Mouse (Mus musculus) left cerebral cortex, postnatal 25 days (tissue): ENCODE results near the gene Etv4. TPM values are rescaled to one million over a fixed set of nuclear protein-coding genes. Genes with fewer than 3 reads are reported as not detected.

ENCODE experiments used
- DNase-seq, 2 experiments: peaks; one replicate each; pipeline ENCODE4 v3.0.0; 2022; ENCODE audit warnings: low spot score in 2 of 2, mixed read lengths in 1 of 2
- intact Hi-C: fragments of 180-260 bp; cut with DNase I; formaldehyde crosslinking; loops from one replicate; pipeline ENCODE4 v1.15.1; 2025
- total RNA-seq, 2 experiments: library from RNA; stranded (reverse); gene quantifications; 2 replicates each; pipeline ENCODE4 v1.2.3; 2021

Etv4 gene
- total RNA-seq, result 10 to 100 TPM; 18.1 to 20.3 TPM

GRCm38 (mm10) chr11:101785143-101785851, at the start of gene Etv4:
TSS of gene Etv4 (minus strand) at chr11:101785371.
- DNase-seq, result peak; percentile 83 to 94
- intact Hi-C loops, result no loop called here

- peak; percentile 46 to 84 for DNase-seq
- intact Hi-C loops, result no loop called here
Observed at GRCm38 (mm10) chr11:101832001-101832400, 46.8 kb upstream of the Etv4 start.

GRCm38 (mm10) chr11:101830616-101831015, 45.4 kb upstream of the Etv4 start:
- no peak for DNase-seq
- intact Hi-C loops, result no loop called here

- no peak for DNase-seq
- intact Hi-C loops, result no loop called here
Observed at GRCm38 (mm10) chr11:101830112-101830511, 44.9 kb upstream of the Etv4 start.

- DNase-seq, result no peak
- intact Hi-C loops, result no loop called here
Observed at GRCm38 (mm10) chr11:101828718-101829117, 43.5 kb upstream of the Etv4 start.

GRCm38 (mm10) chr11:101823210-101823609, 38.0 kb upstream of the Etv4 start:
- no peak for DNase-seq
- intact Hi-C loops, result no loop called here

- intact Hi-C loops, result no loop called here
- DNase-seq, result peak in 1 of 2 experiments; percentile 53
Observed at GRCm38 (mm10) chr11:101820899-101821298, 35.7 kb upstream of the Etv4 start.

- intact Hi-C loops, result no loop called here
- DNase-seq, result no peak
Observed at GRCm38 (mm10) chr11:101819853-101820252, 34.7 kb upstream of the Etv4 start.

GRCm38 (mm10) chr11:101815103-101816085, 30.2 kb upstream of the Etv4 start:
- intact Hi-C loops, result no loop called here
- DNase-seq, result no peak

GRCm38 (mm10) chr11:101814375-101815102, 29.4 kb upstream of the Etv4 start:
- DNase-seq, result peak; percentile 68 to 76
- intact Hi-C loops, result no loop called here

- intact Hi-C loops, result loop anchor here (1.0 kb wide), 1 partner anchor 97 kb away; no protein-coding TSS in a partner anchor
Observed at GRCm38 (mm10) chr11:101813259-101813658, 28.1 kb upstream of the Etv4 start.

GRCm38 (mm10) chr11:101809060-101809828, 24.1 kb upstream of the Etv4 start:
- DNase-seq, result no peak
- intact Hi-C loops, result no loop called here

More at GRCm38 (mm10) chr11:101813259-101813658, 28.1 kb upstream of the Etv4 start:
- DNase-seq, result peak; percentile 82 to 89

- intact Hi-C loops, result no loop called here
- DNase-seq, result peak; percentile 25 to 85
Observed at GRCm38 (mm10) chr11:101807266-101807665, 22.1 kb upstream of the Etv4 start.

- no peak for DNase-seq
- intact Hi-C loops, result no loop called here
Observed at GRCm38 (mm10) chr11:101806741-101807140, 21.6 kb upstream of the Etv4 start.

GRCm38 (mm10) chr11:101805113-101805704, 20.0 kb upstream of the Etv4 start:
- DNase-seq, result no peak
- intact Hi-C loops, result no loop called here

- intact Hi-C loops, result no loop called here
Observed at GRCm38 (mm10) chr11:101801386-101801785, 16.2 kb upstream of the Etv4 start.

GRCm38 (mm10) chr11:101798083-101798482, 12.9 kb upstream of the Etv4 start:
- intact Hi-C loops, result no loop called here

More at GRCm38 (mm10) chr11:101801386-101801785, 16.2 kb upstream of the Etv4 start:
- DNase-seq, result no peak

GRCm38 (mm10) chr11:101797355-101797754, 12.2 kb upstream of the Etv4 start:
- no peak for DNase-seq
- intact Hi-C loops, result no loop called here

More at GRCm38 (mm10) chr11:101798083-101798482, 12.9 kb upstream of the Etv4 start:
- no peak for DNase-seq
